Mouse (Mus musculus) lung, postnatal 0 days (tissue): ENCODE results near the gene Ace2. TPM values are rescaled to one million over a fixed set of nuclear protein-coding genes. Genes with fewer than 3 reads are reported as not detected.

ENCODE experiments used
- ATAC-seq: fragments of 200-750 bp; cut with Nextera tagmentation; 2 replicates; pipeline ENCODE4 v1.8.0; 2017; ENCODE audit warnings: moderate library complexity
- DNase-seq: peaks from one replicate; pipeline ENCODE4 v3.0.0-alpha.2; 2016; ENCODE audit warnings: low spot score
- H3K27ac ChIP-seq: fragments of 300-500 bp; sonication (generic); 2 replicates; pipeline ENCODE4 v1.5.1; 2014; ENCODE audit warnings: antibody characterized with exemption, mild to moderate bottlenecking, low read length, mixed read lengths
- H3K27me3 ChIP-seq: fragments of 300-500 bp; sonication (generic); replicated peaks from 2 replicates; pipeline ENCODE4 v1.6.1; 2014; ENCODE audit warnings: low read length, mixed read lengths; ENCODE audit not compliant: insufficient read depth
- H3K36me3 ChIP-seq: fragments of 300-500 bp; sonication (generic); 2 replicates; pipeline ENCODE4 v1.6.1; 2014; ENCODE audit warnings: low read length, mixed read lengths; ENCODE audit not compliant: insufficient read depth
- H3K4me1 ChIP-seq: fragments of 300-500 bp; sonication (generic); 2 replicates; pipeline ENCODE4 v1.6.1; 2014; ENCODE audit warnings: antibody characterized with exemption, low read depth, low read length, mixed read lengths; ENCODE audit not compliant: insufficient read depth
- H3K4me2 ChIP-seq: fragments of 300-500 bp; sonication (generic); replicated peaks from 2 replicates; pipeline ENCODE4 v1.6.1; 2014; ENCODE audit warnings: low read depth, mild to moderate bottlenecking, low read length, moderate library complexity, mixed read lengths
- H3K4me3 ChIP-seq: fragments of 300-500 bp; sonication (generic); 2 replicates; pipeline ENCODE4 v1.5.1; 2014; ENCODE audit warnings: low read depth, low read length
- H3K9ac ChIP-seq: fragments of 300-500 bp; sonication (generic); replicated peaks from 2 replicates; pipeline ENCODE4 v1.6.1; 2014; ENCODE audit warnings: low read depth, mild to moderate bottlenecking
- H3K9me3 ChIP-seq: fragments of 300-500 bp; sonication (generic); 2 replicates; pipeline ENCODE4 v1.6.1; 2016; ENCODE audit warnings: low read length, mixed read lengths
- CTCF ChIP-seq: IDR thresholded peaks from 2 replicates; pipeline ENCODE4 v1.5.1; 2016; ENCODE audit warnings: antibody characterized with exemption, mild to moderate bottlenecking
- EP300 ChIP-seq: IDR thresholded peaks from 2 replicates; pipeline ENCODE4 v1.6.1; 2016; ENCODE audit warnings: antibody characterized with exemption, mild to moderate bottlenecking, control low read depth
- WGBS: fragments of 180-500 bp; shearing (Covaris S2); extraction: QIAGEN DNeasy Blood & Tissue Kit; methylation state at CpG from one replicate; pipeline ENCODE4 v1.1.7; 2014; 5-methylcytosine and 5-hydroxymethylcytosine counted together
- polyA plus RNA-seq: library from polyadenylated mRNA; unstranded; fragments of >200 nt; fragmentation: Nextera tagmentation; extraction: Ambion mirVana; gene quantifications from 2 replicates; pipeline ENCODE4 v1.2.1, GENCODE M21; 2015

The Ace2 gene
- 7.6 and 11.9 TPM in 2 replicates for polyA plus RNA-seq

DNA sequence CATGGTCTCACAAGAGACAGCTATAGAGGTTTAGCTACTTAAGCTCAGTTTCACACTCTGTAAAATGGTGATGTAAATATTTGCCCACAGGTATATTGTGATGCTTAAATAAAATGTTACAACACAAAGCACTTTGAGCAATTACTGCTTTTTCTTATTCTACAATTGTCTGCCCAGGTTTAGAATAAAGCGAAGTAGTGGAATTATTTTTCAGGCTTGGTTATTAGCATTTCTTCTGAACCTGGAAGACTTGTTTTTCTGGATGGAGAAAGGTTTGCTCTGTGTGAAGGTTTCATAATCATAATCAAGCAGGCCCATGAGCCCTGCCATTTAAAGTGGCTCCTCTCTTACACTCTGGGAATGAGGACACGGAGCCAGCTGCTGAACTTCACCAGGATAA, at the start of gene Ace2:
Gene Ace2, plus strand, starts transcription at position 301 of the 400 bp plus-strand sequence.
- TF ChIP-seq EP300: no peak
- no peak for TF ChIP-seq CTCF
- Histone ChIP-seq H3K27ac (no peak within 1 kb of the TSS), H3K36me3 (no peaks in the 10 kb centered on the region), H3K9me3 (no peaks in the 10 kb centered on the region), H3K27me3 (no peaks in the 10 kb centered on the region), H3K4me1 (no peaks in the 10 kb centered on the region), H3K4me2 (no peak within 1 kb of the TSS), H3K9ac (no peak within 1 kb of the TSS), H3K4me3 (no peak within 1 kb of the TSS)
- WGBS: 67% methylated on average over 2 of the region's 2 CpGs
- peak; percentile 12 for DNase-seq
- no peak for ATAC-seq

DNA sequence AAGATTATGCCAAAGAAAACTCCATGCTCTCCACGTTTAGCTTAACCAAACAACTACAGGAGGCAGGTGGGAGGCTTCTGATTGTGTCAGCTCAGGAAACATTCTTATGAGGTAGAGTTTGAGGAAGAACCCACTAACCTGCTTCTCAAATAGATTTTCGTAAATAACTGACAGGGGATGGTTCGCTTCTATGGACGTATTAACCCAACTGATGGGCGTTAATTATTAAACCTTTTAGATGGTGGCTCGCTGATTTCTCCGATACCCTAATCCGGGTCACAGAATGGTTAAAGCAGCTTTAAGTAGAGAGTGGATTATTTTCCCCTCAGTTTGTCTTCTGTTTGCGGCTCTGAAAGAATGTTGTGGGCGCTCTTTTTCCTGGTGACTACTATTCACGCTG, 49.2 kb upstream of the Ace2 start:
- WGBS: 65% methylated on average over 11 of the region's 11 CpGs
- no peak for ATAC-seq
- no peak overlapping the region for H3K27ac ChIP-seq

DNA sequence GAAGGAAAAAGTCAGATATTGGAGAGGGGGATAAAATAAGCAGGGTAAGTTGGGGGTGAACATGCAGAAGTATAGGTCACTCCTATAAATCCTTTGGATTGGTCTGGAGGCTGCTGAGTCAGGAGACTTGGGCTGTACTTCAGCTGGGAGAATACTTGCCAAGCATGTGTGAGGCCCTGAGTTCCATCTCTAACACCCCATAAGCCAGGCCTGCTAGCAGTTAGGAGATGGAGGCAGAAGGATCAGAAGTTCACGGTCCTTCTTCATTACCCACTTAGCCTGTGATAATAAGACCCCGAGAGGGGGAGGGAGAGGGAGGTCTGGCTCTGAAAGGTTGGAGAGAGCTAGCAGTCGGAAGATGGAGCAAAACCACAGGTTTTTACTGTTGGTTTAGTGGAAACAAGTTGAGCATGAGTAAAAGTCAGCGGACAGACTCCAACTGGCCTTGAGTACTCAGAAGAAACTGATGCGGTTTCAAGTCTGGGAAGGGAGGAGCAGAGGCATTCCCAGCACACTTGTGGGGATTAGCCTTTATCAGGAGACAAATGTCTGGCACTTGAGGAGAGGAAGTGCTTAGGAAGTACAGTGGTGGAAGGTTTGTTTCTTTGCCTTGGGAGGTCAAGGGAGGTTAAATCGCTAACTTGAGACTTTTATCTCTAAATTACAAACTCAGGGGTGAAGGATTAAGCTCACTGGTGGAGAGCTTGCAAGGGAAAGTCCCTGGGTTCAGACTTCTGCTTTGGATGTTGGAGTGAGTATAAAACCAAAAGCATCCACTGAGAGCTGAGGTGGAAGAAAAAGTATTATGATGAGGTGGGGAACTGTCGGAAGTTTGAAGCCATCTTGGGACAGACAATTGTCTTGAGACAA, 46.6 kb upstream of the Ace2 start:
- Histone ChIP-seq H3K9ac (no peak overlapping the region), H3K36me3 (no peaks in the 10 kb centered on the region), H3K9me3 (no peaks in the 10 kb centered on the region), H3K27me3 (no peaks in the 10 kb centered on the region), H3K4me2 (no peak overlapping the region), H3K4me1 (no peaks in the 10 kb centered on the region), H3K4me3 (no peak overlapping the region), H3K27ac (no peak overlapping the region)
- ATAC-seq (peak; percentile 32; the same call in 1 of the 2 replicates), DNase-seq (peak; percentile 4)
- 28% methylated on average over 7 of the region's 7 CpGs for WGBS
- TF ChIP-seq CTCF: no peak
- no peak for TF ChIP-seq EP300

More for the DNA sequence above, 49.2 kb upstream of the Ace2 start:
- H3K9me3 ChIP-seq: no peaks in the 10 kb centered on the region
- no peak overlapping the region for H3K4me3 ChIP-seq
- no peak overlapping the region for H3K9ac ChIP-seq
- H3K4me1 ChIP-seq: no peaks in the 10 kb centered on the region
- no peak overlapping the region for H3K4me2 ChIP-seq
- H3K36me3 ChIP-seq: no peaks in the 10 kb centered on the region
- H3K27me3 ChIP-seq: no peaks in the 10 kb centered on the region
- no peak for DNase-seq
- no peak for TF ChIP-seq CTCF
- no peak for TF ChIP-seq EP300

DNA sequence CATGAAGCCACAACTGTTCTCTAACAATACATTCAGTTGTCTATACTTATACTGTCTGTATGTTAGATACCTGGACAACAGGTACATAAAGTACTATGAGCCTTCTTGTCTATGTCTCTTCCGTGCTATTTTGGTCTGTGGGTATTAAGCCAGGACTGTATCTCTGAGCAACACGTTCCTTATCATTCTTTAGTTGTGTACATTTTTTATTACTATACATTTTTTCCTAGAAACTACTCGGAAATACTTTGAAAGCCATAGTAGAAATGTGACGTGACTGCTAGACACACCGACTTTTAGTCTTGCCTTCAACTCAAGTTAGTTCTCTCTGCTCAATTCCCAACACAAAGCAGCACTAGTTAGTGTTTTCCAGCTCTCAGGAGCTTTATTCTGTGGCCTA, 45.7 kb upstream of the Ace2 start:
- DNase-seq: no peak
- TF ChIP-seq EP300 (no peak), CTCF (no peak)
- Histone ChIP-seq H3K27ac (no peak overlapping the region), H3K27me3 (no peaks in the 10 kb centered on the region), H3K4me2 (no peak overlapping the region), H3K9ac (no peak overlapping the region), H3K36me3 (no peaks in the 10 kb centered on the region), H3K4me3 (no peak overlapping the region), H3K4me1 (no peaks in the 10 kb centered on the region), H3K9me3 (no peaks in the 10 kb centered on the region)
- ATAC-seq: no peak
- 63% methylated on average over 5 of the region's 5 CpGs for WGBS

DNA sequence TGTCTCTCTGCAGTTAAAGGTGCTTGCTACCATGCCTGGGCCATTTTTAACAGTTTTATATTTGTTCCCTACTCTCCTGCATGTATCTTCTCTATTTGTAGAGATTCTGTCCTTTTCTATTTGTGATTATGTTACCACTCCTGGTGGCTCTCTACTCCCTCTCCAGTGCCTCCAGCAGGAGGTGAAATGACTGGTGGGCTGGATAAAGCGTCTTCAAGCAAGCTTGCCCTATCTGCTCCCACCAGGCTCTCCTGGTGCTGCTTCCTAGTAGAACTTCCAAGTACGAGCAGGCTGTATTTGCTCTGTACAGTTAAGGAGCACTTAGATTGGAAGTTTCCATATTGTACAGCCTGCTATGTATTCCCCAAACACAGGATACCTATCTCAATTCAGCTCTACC, 43.3 kb upstream of the Ace2 start:
- TF ChIP-seq CTCF (no peak), EP300 (no peak)
- ATAC-seq (no peak), DNase-seq (no peak)
- Histone ChIP-seq H3K36me3 (no peaks in the 10 kb centered on the region), H3K4me1 (no peaks in the 10 kb centered on the region), H3K4me2 (no peak overlapping the region), H3K9ac (no peak overlapping the region), H3K27me3 (no peaks in the 10 kb centered on the region), H3K4me3 (no peak overlapping the region), H3K27ac (no peak overlapping the region), H3K9me3 (no peaks in the 10 kb centered on the region)
- 68% methylated on average over 2 of the region's 2 CpGs for WGBS

DNA sequence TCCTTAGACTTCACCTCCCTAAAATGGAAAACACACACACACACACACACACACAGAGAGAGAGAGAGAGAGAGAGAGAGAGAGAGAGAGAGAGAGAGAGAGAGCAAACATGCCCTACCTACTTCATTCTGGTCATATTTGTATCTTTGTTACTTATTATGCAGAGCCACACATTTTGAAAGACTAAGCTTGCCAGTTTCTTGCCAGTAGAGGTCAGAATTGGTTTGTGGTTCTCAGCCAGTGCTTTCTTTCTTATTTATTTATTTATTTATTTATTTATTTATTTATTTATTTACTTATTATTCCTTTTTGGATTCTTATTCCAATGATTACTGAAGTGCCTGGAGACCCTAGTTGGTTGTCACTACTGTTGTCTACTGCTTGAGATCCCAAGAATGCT, 37.6 kb upstream of the Ace2 start:
- ATAC-seq: no peak
- Histone ChIP-seq H3K27me3 (no peaks in the 10 kb centered on the region), H3K4me2 (no peak overlapping the region), H3K9ac (no peak overlapping the region), H3K36me3 (no peaks in the 10 kb centered on the region), H3K4me1 (no peaks in the 10 kb centered on the region), H3K4me3 (no peak overlapping the region), H3K27ac (no peak overlapping the region), H3K9me3 (no peaks in the 10 kb centered on the region)
- no peak for TF ChIP-seq EP300
- peak; percentile 17; the same call in 1 of the 2 replicates for TF ChIP-seq CTCF
- peak; percentile 35 for DNase-seq
